Mouse (Mus musculus) bone marrow macrophage, adult 2 months (primary cell): ENCODE measurements around the gene Trim9. TPM values are rescaled to one million over a fixed set of nuclear protein-coding genes. Genes with fewer than 3 reads are reported as not detected.

ENCODE experiments used
- H3K27ac ChIP-seq: 2 replicates; pipeline ENCODE4 v1.5.1; 2012; ENCODE audit warnings: low read depth, low read length; ENCODE audit not compliant: insufficient read depth
- H3K4me1 ChIP-seq: 2 replicates; pipeline ENCODE4 v1.6.1; 2012; ENCODE audit warnings: low read length; ENCODE audit not compliant: control insufficient read depth, insufficient read depth
- H3K4me3 ChIP-seq: 2 replicates; pipeline ENCODE4 v1.5.1; 2012; ENCODE audit warnings: mild to moderate bottlenecking, low read length, moderate library complexity; ENCODE audit not compliant: insufficient read depth
- CTCF ChIP-seq: IDR thresholded peaks from 2 replicates; pipeline ENCODE4 v1.5.1; 2012; ENCODE audit warnings: low read depth, mild to moderate bottlenecking, low read length, moderate library complexity
- POLR2A ChIP-seq: IDR thresholded peaks from 2 replicates; pipeline ENCODE4 v1.6.1; 2012; ENCODE audit warnings: mild to moderate bottlenecking, low read depth, low read length, borderline replicate concordance
- polyA plus RNA-seq: library from polyadenylated mRNA; stranded (reverse); fragments of >200 nt; gene quantifications from 2 replicates; pipeline ENCODE4 v1.2.4, GENCODE M21; 2012; ENCODE audit not compliant: missing spikeins, insufficient read depth, insufficient read length

The Trim9 gene
- polyA plus RNA-seq, 1 experiment, result not detected

GRCm38 (mm10) chr12:70267314-70267713 lies 80.1 kb downstream of the Trim9 start:
- Histone ChIP-seq H3K27ac (no peak overlapping the region), H3K4me1 (no peaks in the 10 kb centered on the region), H3K4me3 (no peak overlapping the region)
- TF ChIP-seq CTCF (no peak), POLR2A (no peak)

GRCm38 (mm10) chr12:70266494-70266931 lies 80.9 kb downstream of the Trim9 start:
- Histone ChIP-seq H3K4me3 (no peak overlapping the region), H3K27ac (no peak overlapping the region), H3K4me1 (no peaks in the 10 kb centered on the region)
- TF ChIP-seq POLR2A, result no peak
- no peak for TF ChIP-seq CTCF

DNA sequence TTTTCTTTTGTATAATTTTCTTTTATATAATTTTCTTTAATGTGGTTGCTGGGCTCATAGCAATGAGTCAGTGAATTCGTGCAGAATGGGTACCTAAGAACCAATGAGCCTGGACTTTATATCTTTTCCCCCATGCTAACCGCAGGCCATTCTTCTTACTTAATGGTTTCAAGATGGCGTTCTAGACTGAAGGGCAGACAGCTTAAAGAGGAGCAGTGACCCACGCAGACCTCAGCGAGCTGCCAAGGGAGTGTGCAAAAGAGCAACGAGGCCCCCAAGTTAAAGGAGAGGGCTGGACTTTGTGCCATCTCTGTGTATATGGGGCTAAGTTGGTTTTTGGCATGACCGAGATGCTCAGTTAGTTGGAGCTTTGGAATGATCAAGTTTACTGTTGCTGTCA lies 83.7 kb downstream of the Trim9 start:
- Histone ChIP-seq H3K27ac (no peak overlapping the region), H3K4me3 (no peak overlapping the region), H3K4me1 (no peaks in the 10 kb centered on the region)
- no peak for TF ChIP-seq CTCF
- TF ChIP-seq POLR2A, result no peak

- H3K4me3 ChIP-seq, result no peak overlapping the region
- no peaks in the 10 kb centered on the region for H3K4me1 ChIP-seq
- H3K27ac ChIP-seq, result no peak overlapping the region
- TF ChIP-seq POLR2A, result no peak
- no peak for TF ChIP-seq CTCF
These were observed 85.0 kb downstream of the Trim9 start for GRCm38 (mm10) chr12:70262271-70262953.

DNA sequence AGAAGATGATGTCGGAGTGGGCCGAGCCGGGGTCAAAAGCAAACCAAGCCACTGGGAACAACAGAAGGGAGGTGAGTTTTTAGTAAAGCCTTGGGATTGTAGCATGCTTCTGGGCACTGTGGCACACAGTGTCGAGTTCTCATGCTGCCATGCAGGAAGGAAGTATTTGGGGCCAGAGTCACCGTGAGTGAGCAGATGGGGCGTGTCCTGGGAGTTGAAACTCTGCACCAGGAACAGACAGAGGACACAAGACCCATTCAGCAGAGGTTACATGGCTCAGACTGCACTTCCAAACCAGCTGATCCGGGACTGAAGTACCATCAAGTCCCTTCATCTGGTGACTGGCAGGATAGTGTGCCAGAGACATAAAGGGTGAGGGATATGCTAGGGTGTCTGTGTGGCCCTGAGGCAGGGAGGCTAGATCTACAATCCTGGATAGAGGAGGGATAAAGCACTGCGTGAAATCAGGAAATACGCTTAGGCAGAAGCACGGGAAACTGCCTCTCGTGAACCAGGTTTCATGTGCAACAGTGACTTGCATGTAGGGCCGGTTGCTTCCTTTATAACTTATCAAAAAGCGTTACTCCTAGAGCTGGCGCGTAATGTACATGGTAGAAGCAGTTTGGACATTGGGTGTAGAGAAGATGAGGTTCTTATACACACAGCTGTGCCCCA lies 96.1 kb downstream of the Trim9 start:
- H3K4me3 ChIP-seq, result no peak overlapping the region
- H3K4me1 ChIP-seq, result peaks cover 2% of the 10 kb centered on the region; the same call in 1 of the 2 replicates
- no peak for TF ChIP-seq CTCF
- no peak overlapping the region for H3K27ac ChIP-seq

DNA sequence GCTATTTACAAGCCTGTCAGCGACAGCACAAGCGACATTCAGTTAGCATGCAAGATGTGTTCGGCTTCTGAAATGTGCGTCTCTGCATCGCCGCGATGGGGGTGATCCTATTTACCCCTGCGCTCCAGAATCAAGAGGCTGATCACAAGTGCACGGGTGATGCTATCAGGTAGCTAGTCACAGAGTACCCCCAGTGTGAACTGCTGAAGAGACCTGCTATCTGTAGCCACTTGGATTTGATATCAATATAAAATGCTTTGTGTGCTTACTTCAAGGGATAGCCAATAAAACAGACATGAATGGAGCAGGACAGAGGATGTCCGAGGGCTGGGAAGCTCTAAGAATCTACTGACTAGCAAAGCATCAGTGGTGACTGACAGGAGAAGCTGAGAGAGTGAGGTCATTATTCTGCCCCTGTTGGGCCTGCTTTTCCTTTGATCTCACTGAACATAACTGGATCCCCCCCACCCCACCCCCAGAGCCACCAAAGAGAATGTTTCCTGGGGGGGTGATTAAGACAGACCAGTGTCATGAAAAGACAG lies 97.7 kb downstream of the Trim9 start:
- TF ChIP-seq POLR2A (no peak), CTCF (no peak)
- Histone ChIP-seq H3K4me3 (no peak overlapping the region), H3K27ac (no peak overlapping the region), H3K4me1 (peaks cover 2% of the 10 kb centered on the region; the same call in 1 of the 2 replicates)

DNA sequence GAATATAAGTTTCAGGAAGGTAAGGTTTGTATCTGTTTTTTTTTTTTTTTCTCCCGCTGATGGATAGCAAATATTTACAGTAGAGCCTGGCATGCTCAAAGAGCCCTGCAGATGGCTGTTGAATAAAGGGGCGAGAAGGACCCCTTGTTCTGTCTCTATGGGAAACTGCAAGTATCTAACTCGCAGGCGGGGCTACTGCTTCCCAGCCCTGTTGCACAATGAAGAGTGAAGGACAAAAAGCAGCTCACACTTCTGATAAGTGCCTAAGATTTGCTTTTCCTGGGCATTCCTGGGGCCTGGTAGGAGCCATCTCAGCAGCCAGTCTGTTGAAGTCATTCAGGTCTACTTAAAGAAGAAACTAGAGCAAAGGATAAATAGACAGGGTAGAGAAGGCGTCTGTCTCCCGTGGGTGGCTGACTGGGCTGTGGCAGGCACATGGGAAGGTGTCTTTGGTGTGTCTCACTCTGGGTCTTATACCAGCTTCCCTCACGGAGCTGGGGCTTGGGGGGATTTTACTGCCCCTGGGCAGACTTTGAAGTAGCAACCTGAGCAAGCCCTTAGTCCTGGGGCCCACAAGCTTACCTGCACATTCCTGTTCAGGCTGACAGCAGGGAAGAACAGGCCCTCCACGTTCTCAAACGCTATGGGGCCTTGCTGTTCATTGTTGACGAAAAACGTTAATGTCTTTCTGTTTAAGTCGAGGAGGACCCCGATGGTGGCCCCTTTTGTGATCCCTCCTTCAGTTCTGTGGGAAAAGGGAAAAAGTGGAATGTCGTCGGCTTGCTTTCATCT lies 99.5 kb downstream of the Trim9 start:
- TF ChIP-seq CTCF, result no peak
- TF ChIP-seq POLR2A, result no peak
- no peak overlapping the region for H3K4me3 ChIP-seq
- H3K4me1 ChIP-seq, result peaks cover 2% of the 10 kb centered on the region; the same call in 1 of the 2 replicates
- no peak overlapping the region for H3K27ac ChIP-seq

DNA sequence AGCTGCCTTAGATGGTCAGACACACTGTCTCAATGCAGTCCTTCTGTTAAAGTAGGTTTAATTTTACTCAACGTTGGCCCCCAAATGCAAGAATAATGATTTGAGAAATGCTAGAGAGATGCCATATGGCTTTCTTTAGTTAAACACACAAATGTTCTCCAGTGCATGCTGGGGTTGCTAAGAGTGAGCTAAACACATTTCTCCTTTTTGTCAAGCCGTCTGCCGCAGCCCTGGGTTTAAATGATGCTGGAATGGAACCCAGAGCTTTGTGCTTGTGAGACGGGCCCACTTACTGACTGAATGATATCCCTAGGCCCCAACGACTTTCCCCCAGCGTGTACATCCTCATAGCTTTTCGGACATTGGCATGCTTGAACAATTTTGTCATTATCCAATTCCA lies 104.9 kb downstream of the Trim9 start:
- peaks cover 5% of the 10 kb centered on the region; the same call in 1 of the 2 replicates for H3K4me1 ChIP-seq
- H3K4me3 ChIP-seq, result no peak overlapping the region
- H3K27ac ChIP-seq, result no peak overlapping the region
- TF ChIP-seq POLR2A (no peak), CTCF (no peak)

GRCm38 (mm10) chr12:70239741-70240140 lies 107.7 kb downstream of the Trim9 start:
- Histone ChIP-seq H3K27ac (no peak overlapping the region), H3K4me1 (peaks cover 7% of the 10 kb centered on the region), H3K4me3 (no peak overlapping the region)
- TF ChIP-seq CTCF (no peak), POLR2A (no peak)
